Mouse (Mus musculus) midbrain, embryonic 13.5 days (tissue): Measurements from ENCODE around the gene Pyroxd2. TPM values are rescaled to one million over a fixed set of nuclear protein-coding genes. Genes with fewer than 3 reads are reported as not detected.
A peak's percentile ranks its signal among the peaks of the same experiment; 100 is the strongest.

Source experiments
- ATAC-seq: fragments of 200-750 bp; cut with Nextera tagmentation; 2 replicates; pipeline ENCODE4 v1.8.0; 2017; ENCODE audit warnings: mild to moderate bottlenecking, moderate TSS enrichment, moderate library complexity
- H3K27ac ChIP-seq: fragments of 300-500 bp; sonication (generic); 2 replicates; pipeline ENCODE4 v1.5.1; 2015; ENCODE audit warnings: inconsistent platforms, mild to moderate bottlenecking, moderate library complexity
- H3K27me3 ChIP-seq: fragments of 300-500 bp; sonication (generic); 2 replicates; pipeline ENCODE4 v1.6.1; 2015; ENCODE audit warnings: mild to moderate bottlenecking, inconsistent platforms
- H3K36me3 ChIP-seq: fragments of 300-500 bp; sonication (generic); 2 replicates; pipeline ENCODE4 v1.6.1; 2015; ENCODE audit warnings: mild to moderate bottlenecking, inconsistent platforms
- H3K4me1 ChIP-seq: fragments of 300-500 bp; sonication (generic); replicated peaks from 2 replicates; pipeline ENCODE4 v1.6.1; 2015; ENCODE audit warnings: inconsistent platforms
- H3K4me2 ChIP-seq: fragments of 300-500 bp; sonication (generic); replicated peaks from 2 replicates; pipeline ENCODE4 v1.6.1; 2015; ENCODE audit warnings: moderate library complexity, mild to moderate bottlenecking, inconsistent platforms
- H3K4me3 ChIP-seq: fragments of 300-500 bp; sonication (generic); replicated peaks from 2 replicates; pipeline ENCODE4 v1.5.1; 2015; ENCODE audit warnings: mild to moderate bottlenecking, inconsistent platforms
- H3K9ac ChIP-seq: fragments of 300-500 bp; sonication (generic); replicated peaks from 2 replicates; pipeline ENCODE4 v1.6.1; 2015; ENCODE audit warnings: mild to moderate bottlenecking, inconsistent platforms
- H3K9me3 ChIP-seq: fragments of 300-500 bp; sonication (generic); 2 replicates; pipeline ENCODE4 v1.6.1; 2016; ENCODE audit warnings: mild to moderate bottlenecking, inconsistent platforms
- WGBS: fragments of 180-500 bp; shearing (Covaris S2); methylation state at CpG from one replicate; pipeline ENCODE4 v1.1.7; 2015; 5-methylcytosine and 5-hydroxymethylcytosine counted together
- polyA plus RNA-seq: library from polyadenylated mRNA; unstranded; fragments of >200 nt; fragmentation: Nextera tagmentation; extraction: Ambion mirVana; gene quantifications from 2 replicates; pipeline ENCODE4 v1.2.1, GENCODE M21; 2015

The Pyroxd2 gene
- polyA plus RNA-seq, 1 experiment from 2014 or later: 1.6 TPM

DNA sequence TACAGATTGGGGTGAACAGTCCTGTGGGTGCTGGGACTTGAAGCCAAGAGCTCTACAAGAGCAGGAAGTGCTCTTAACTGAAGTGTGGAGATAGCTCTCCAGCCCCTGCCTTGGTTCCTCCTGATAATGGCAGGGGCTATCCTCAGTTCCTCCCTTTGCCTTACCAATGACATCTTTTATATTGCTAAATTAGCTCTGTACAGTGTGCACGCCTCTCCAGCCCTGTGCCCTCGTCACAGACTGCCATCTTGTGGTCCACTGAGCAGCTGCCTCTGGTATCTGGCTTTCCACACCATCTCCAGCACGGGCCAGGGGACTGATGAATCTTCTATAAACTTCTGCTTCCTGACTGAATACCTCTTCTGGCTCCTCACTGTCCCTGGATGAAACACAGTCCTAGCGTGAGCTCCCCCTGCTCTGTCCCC is 8.4 kb downstream of the Pyroxd2 start:
- peaks cover 7% of the 10 kb centered on the region; the same call in 1 of the 2 replicates for H3K4me1 ChIP-seq
- no peak overlapping the region for H3K4me2 ChIP-seq
- peak; percentile 77 for ATAC-seq
- H3K9me3 ChIP-seq: no peaks in the 10 kb centered on the region
- no peak overlapping the region for H3K9ac ChIP-seq
- no peak overlapping the region for H3K4me3 ChIP-seq
- no peak overlapping the region for H3K27ac ChIP-seq
- 39% methylated on average over 4 of the region's 4 CpGs for WGBS
- H3K27me3 ChIP-seq: peaks cover 10% of the 10 kb centered on the region
- no peaks in the 10 kb centered on the region for H3K36me3 ChIP-seq

DNA sequence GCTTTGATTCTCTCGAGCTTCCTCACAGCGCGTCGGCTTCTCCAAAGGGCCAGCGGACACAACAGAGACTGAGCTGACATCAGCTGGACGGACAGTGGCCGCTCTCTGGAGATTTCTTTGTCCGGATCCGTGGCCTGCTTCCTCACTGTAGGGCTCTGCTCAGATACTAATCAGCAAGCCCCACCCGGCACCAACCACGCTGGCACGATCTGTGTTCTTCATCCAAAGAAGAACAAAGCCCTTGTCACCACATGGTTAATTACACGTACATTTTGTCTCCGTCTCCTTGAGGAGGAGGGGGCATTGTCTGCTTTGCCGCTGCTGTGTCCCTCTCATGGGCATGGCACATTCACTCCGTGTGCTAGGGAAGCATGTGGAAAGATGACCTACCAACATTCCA is 9.3 kb downstream of the Pyroxd2 start:
- H3K4me3 ChIP-seq: no peak overlapping the region
- no peaks in the 10 kb centered on the region for H3K36me3 ChIP-seq
- H3K9ac ChIP-seq: no peak overlapping the region
- no peak overlapping the region for H3K27ac ChIP-seq
- no peak for ATAC-seq
- H3K4me1 ChIP-seq: peaks cover 7% of the 10 kb centered on the region; the same call in 1 of the 2 replicates
- no peaks in the 10 kb centered on the region for H3K9me3 ChIP-seq
- H3K27me3 ChIP-seq: peaks cover 10% of the 10 kb centered on the region
- WGBS: 52% methylated on average over 16 of the region's 16 CpGs
- no peak overlapping the region for H3K4me2 ChIP-seq

DNA sequence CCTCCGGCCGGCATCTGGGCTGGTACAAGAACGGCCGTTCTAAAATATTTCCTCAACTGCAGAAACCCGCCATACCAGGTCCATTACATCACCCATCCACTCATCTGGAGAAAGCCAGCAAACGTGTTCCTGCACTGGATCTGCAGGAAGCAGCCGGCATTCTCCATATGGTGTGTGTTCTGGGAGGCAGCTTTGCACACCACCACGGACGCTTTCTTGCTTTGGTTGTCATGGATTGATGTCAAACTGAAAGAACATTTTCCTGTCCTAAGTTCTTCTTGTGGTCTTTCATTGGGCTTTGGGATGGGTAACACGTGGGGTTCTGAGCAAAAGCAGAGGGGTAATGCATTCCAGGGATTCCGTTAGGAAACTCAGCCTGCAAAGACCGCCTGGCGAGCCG is 10.7 kb downstream of the Pyroxd2 start:
- Histone ChIP-seq H3K4me2 (no peak overlapping the region), H3K27me3 (peaks cover 6% of the 10 kb centered on the region), H3K4me3 (no peak overlapping the region), H3K36me3 (no peaks in the 10 kb centered on the region), H3K9ac (no peak overlapping the region), H3K4me1 (peaks cover 7% of the 10 kb centered on the region; the same call in 1 of the 2 replicates), H3K9me3 (no peaks in the 10 kb centered on the region), H3K27ac (no peak overlapping the region)
- no peak for ATAC-seq
- WGBS: 84% methylated on average over 14 of the region's 14 CpGs

DNA sequence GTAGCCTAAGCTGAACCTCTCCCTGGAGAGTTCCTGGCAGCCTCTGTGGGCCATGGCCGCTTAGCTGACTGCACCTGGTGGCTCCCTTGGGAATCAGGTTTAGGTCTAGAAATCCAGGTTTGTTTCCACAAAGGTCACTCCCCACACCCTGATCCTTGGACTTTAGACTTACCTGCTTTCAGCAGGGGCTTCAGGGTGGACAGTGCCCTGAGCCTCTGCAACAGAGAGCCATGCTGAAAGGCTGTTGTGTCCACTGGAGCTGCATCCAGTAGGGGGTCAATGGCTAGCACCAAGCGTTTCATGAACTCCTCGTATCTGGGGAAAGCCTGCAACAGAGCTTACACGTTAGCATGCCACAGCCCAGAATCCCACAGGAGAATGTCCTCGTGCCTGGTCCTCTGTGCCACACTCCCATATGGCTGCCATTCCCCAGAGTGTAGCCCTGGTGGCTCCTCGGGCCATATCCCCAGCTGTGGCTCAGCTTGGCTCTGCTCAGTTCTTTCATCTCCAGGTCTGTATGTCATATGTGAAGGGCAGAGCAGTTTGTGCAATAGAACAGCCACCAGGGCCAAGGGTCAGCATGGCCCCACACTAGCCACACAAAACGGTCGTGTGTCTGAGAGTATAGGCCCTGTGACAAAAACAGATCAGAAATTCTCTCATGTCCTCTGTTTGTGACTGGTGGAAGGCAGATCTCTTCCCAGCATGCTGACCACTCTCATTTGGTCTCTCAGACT is 12.2 kb downstream of the Pyroxd2 start:
- no peak overlapping the region for H3K27ac ChIP-seq
- no peak for ATAC-seq
- no peaks in the 10 kb centered on the region for H3K36me3 ChIP-seq
- no peak overlapping the region for H3K4me2 ChIP-seq
- no peak overlapping the region for H3K4me3 ChIP-seq
- 77% methylated on average over 8 of the region's 8 CpGs for WGBS
- no peaks in the 10 kb centered on the region for H3K9me3 ChIP-seq
- H3K9ac ChIP-seq: no peak overlapping the region
- H3K27me3 ChIP-seq: peaks cover 9% of the 10 kb centered on the region
- H3K4me1 ChIP-seq: peaks cover 7% of the 10 kb centered on the region; the same call in 1 of the 2 replicates

DNA sequence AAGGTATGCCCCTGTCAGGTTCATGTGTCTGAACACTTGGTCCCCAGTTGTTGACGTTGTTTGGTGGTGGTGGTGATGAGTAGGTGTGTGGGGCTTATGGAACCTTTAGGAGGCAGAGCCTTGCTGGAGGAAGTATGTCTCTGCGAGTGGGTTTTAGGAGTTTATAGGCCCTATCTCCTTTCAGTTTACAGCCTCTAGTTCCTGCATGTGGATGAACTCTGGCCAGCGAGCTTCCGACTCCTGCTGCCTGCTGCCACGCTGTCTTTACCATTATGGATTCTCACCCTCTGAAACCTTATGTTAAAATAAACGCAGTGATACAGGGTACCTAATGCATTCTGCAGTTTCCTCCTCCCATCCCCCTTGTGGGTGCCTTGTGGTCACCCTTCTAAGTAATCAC is 12.8 kb downstream of the Pyroxd2 start:
- no peak overlapping the region for H3K4me3 ChIP-seq
- peaks cover 7% of the 10 kb centered on the region; the same call in 1 of the 2 replicates for H3K4me1 ChIP-seq
- no peak overlapping the region for H3K27ac ChIP-seq
- H3K4me2 ChIP-seq: no peak overlapping the region
- WGBS: 96% methylated on average over 6 of the region's 6 CpGs
- H3K9me3 ChIP-seq: no peaks in the 10 kb centered on the region
- H3K9ac ChIP-seq: no peak overlapping the region
- ATAC-seq: no peak
- H3K27me3 ChIP-seq: peaks cover 9% of the 10 kb centered on the region
- no peaks in the 10 kb centered on the region for H3K36me3 ChIP-seq

DNA sequence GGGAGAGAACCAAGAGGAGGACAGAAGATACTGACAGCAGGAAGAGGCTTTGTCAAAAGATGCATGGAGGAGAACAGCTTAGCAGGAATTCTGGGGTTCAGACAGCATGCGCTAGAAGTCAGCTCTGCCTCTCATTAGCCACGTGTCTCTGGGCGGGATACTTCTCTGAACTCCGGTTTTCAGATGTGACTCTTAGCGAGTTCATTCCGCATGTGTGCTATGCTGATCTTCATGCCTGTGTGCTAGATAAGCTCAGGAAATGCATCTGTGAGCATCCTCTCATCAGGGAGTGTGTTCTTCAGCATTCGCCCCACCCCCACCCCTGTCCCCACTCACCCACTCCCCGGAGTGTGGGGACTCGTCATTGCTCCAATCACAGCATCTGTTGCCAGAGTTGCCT is 14.8 kb downstream of the Pyroxd2 start:
- WGBS: 71% methylated on average over 9 of the region's 9 CpGs
- no peaks in the 10 kb centered on the region for H3K9me3 ChIP-seq
- ATAC-seq: no peak
- H3K9ac ChIP-seq: no peak overlapping the region
- no peak overlapping the region for H3K27ac ChIP-seq
- no peak overlapping the region for H3K4me2 ChIP-seq
- no peak overlapping the region for H3K4me3 ChIP-seq
- no peaks in the 10 kb centered on the region for H3K4me1 ChIP-seq
- H3K27me3 ChIP-seq: peaks cover 9% of the 10 kb centered on the region
- H3K36me3 ChIP-seq: no peaks in the 10 kb centered on the region

DNA sequence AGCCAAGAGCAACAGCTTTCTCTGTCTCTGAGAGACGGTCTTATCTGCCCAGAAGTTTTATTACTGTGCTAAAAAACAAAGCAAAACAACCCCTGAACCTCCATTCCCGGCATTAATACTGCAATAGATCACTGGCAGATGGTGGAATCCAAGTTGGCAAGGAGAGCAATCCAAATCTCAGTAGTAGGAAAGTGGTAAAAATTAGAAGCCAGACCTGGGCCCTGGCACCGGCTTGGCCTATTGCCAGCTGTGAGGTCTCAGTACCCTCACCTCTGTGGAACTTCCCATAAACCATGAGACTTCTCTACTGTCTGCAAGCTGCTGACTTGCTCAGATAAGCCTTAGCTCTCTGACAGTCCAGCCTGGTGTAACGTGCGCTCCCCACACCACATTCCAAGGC is 17.6 kb downstream of the Pyroxd2 start:
- Histone ChIP-seq H3K4me1 (no peaks in the 10 kb centered on the region), H3K4me2 (no peak overlapping the region), H3K9me3 (no peaks in the 10 kb centered on the region), H3K27me3 (0 out of 2 replicates have a peak, but pooled peaks cover 3% of the 10 kb centered on the region), H3K27ac (no peak overlapping the region), H3K9ac (no peak overlapping the region), H3K4me3 (no peak overlapping the region), H3K36me3 (no peaks in the 10 kb centered on the region)
- 93% methylated on average over 5 of the region's 5 CpGs for WGBS
- no peak for ATAC-seq

DNA sequence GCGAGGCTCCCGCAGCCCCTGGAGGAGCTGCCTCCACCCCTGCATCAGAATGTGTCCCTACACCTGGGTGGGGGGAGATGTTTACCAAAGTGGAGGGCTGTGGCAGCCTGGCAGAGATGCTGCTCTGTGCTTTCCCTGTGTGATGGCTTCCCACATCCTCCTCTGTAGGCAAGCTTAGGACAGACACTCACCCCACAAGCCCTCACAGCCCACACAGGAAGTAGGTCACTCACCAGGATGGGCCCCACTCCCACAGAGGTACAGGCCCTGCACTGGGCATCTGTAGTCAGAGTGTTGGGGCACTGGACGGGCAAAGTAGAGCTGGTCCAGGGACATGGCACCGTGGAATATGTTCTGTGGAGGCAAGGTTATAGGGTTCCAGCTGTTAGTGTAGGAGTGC is 25.2 kb downstream of the Pyroxd2 start:
- no peak overlapping the region for H3K4me3 ChIP-seq
- no peak overlapping the region for H3K27ac ChIP-seq
- H3K36me3 ChIP-seq: no peaks in the 10 kb centered on the region
- ATAC-seq: no peak
- no peaks in the 10 kb centered on the region for H3K4me1 ChIP-seq
- no peaks in the 10 kb centered on the region for H3K9me3 ChIP-seq
- H3K9ac ChIP-seq: no peak overlapping the region
- no peak overlapping the region for H3K4me2 ChIP-seq
- H3K27me3 ChIP-seq: no peaks in the 10 kb centered on the region
- 89% methylated on average over 4 of the region's 4 CpGs for WGBS

DNA sequence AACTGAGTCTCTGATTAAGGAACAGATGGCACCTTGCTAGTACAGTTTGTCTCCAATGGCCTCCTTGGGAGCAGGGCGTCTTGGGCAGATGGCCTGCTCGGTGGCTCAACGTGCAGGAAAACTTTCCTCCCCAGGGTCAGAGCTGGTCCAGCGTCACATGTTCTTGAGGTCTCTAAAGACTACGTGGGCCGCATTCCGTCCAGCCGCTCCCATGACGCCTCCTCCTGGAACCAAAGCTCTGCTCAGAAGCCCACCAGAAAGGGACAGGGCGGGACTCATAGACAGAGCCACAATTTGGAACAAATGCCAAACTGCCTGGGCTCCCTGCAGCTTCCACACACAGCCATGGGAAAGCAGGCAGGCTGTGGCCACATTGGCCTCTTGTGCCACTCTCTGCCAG is 25.8 kb downstream of the Pyroxd2 start:
- Histone ChIP-seq H3K27ac (no peak overlapping the region), H3K9me3 (no peaks in the 10 kb centered on the region), H3K4me3 (no peak overlapping the region), H3K36me3 (no peaks in the 10 kb centered on the region), H3K9ac (no peak overlapping the region), H3K27me3 (no peaks in the 10 kb centered on the region), H3K4me2 (no peak overlapping the region), H3K4me1 (no peaks in the 10 kb centered on the region)
- no peak for ATAC-seq
- WGBS: 90% methylated on average over 10 of the region's 10 CpGs

DNA sequence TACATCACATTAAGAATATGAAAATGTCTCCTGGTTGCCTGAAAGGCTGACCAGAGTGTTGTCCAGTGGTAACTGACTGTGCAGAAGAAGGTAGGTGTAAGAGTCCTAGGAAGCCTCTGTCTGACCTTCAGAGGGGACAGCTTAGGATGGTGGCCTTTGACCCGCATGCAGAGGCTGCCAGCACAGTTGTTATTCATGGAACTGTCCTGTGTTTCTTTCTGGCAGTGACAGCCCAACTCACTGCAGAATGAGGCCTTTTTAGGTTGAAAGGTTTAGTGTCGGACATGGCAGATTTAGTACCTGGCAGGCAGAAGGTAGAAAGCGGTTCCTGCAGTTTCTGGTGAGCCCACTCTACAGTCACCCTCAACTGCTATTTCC is 26.6 kb downstream of the Pyroxd2 start:
- ATAC-seq: no peak
- Histone ChIP-seq H3K27ac (no peak overlapping the region), H3K4me3 (no peak overlapping the region), H3K27me3 (no peaks in the 10 kb centered on the region), H3K36me3 (no peaks in the 10 kb centered on the region), H3K9me3 (no peaks in the 10 kb centered on the region), H3K4me1 (no peaks in the 10 kb centered on the region), H3K4me2 (no peak overlapping the region), H3K9ac (no peak overlapping the region)
- 87% methylated on average over 3 of the region's 3 CpGs for WGBS

DNA sequence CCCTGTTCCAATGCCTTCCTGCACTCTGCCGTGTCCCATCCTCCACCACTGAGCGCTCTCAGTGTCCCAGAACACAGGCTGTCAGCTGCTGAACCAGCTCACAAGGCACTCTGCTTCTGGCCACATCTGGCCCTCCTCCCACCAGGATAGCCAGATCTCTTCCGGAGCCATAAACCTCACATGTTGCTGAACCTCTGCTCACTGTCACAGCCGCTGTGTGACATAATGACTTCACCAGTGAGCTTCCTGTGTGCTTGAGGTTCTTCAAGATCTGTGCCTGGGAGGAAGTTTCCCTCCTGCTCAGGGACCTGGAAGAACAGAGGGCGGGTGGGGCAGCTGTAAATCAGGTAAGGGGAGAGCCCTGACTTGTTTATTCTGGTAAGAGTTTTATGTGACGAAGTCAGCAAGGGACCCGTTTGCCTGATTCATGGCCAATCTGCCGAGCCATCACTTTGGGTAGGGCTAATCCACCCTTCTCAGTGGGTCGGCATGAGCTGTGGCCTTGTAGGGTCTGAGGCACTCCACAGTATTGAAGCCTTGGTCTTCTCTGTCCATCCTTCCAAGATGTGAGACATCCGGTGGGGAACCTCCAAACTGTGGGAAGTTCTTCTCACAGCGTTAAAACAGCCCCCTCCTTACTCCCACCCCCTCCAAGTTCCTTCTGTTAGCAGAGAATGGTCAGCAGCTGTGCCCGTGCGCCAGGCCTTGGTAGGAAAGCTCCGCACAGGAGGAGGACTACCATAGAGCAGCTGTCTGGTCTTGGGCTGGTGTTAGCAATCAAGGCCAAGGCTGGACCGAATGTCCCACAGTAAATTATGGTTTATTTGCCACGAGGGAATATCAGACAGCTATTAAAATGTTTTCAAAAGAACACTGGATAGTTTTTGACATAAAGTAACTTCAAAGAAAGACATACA is 27.3 kb downstream of the Pyroxd2 start:
- H3K4me1 ChIP-seq: no peaks in the 10 kb centered on the region
- no peak for ATAC-seq
- 82% methylated on average over 16 of the region's 16 CpGs for WGBS
- H3K4me3 ChIP-seq: no peak overlapping the region
- no peak overlapping the region for H3K9ac ChIP-seq
- H3K4me2 ChIP-seq: no peak overlapping the region
- H3K27ac ChIP-seq: no peak overlapping the region
- no peaks in the 10 kb centered on the region for H3K36me3 ChIP-seq
- H3K9me3 ChIP-seq: no peaks in the 10 kb centered on the region
- H3K27me3 ChIP-seq: no peaks in the 10 kb centered on the region

DNA sequence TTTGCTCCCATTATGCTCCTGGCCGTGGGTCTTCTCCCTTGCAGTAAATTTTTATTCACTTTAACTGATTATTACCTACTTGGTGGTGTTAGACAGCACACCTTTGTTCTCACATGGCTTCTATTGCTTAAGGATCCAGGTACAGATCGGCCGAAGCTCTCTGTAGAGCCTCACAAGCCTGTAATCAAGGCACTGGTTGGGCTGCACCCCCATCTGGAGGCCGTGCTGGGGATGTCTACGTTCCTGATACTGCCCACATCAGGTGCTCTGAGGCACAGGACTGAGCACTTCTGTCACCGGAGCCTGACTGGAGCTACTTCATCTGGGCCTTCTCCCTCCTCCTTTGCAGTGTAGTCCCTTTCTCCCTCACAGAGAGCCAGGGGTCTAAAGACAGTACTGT is 29.3 kb downstream of the Pyroxd2 start:
- Histone ChIP-seq H3K9me3 (no peaks in the 10 kb centered on the region), H3K27me3 (no peaks in the 10 kb centered on the region), H3K4me3 (no peak overlapping the region), H3K9ac (no peak overlapping the region), H3K27ac (no peak overlapping the region), H3K4me1 (no peaks in the 10 kb centered on the region), H3K36me3 (no peaks in the 10 kb centered on the region), H3K4me2 (no peak overlapping the region)
- 81% methylated on average over 6 of the region's 6 CpGs for WGBS
- ATAC-seq: no peak
